Mouse (Mus musculus) brown adipose tissue, adult 24 weeks (tissue): Measurements from ENCODE around the gene Aebp2. TPM values are rescaled to one million over a fixed set of nuclear protein-coding genes. Genes with fewer than 3 reads are reported as not detected.

Experiments
- H3K27ac ChIP-seq: fragments of 200-500 bp; replicated peaks from 2 replicates; pipeline ENCODE4 v1.5.1; 2012; ENCODE audit warnings: low read depth, mild to moderate bottlenecking, low read length
- H3K4me1 ChIP-seq: fragments of 200-500 bp; 2 replicates; pipeline ENCODE4 v1.6.1; 2012; ENCODE audit warnings: low read length, mixed read lengths; ENCODE audit not compliant: control insufficient read depth, insufficient read depth, insufficient read length
- H3K4me3 ChIP-seq: fragments of 200-500 bp; 2 replicates; pipeline ENCODE4 v1.5.1; 2012; ENCODE audit warnings: low read depth, mild to moderate bottlenecking, low read length, moderate library complexity; ENCODE audit not compliant: insufficient read depth
- polyA plus RNA-seq: library from polyadenylated mRNA; stranded (reverse); fragments of >200 nt; gene quantifications from 2 replicates; pipeline ENCODE4 v1.2.4, GENCODE M21; 2012; ENCODE audit not compliant: missing spikeins, insufficient read depth, insufficient read length

Gene Aebp2
- polyA plus RNA-seq, 1 experiment, result 25.4 TPM

DNA sequence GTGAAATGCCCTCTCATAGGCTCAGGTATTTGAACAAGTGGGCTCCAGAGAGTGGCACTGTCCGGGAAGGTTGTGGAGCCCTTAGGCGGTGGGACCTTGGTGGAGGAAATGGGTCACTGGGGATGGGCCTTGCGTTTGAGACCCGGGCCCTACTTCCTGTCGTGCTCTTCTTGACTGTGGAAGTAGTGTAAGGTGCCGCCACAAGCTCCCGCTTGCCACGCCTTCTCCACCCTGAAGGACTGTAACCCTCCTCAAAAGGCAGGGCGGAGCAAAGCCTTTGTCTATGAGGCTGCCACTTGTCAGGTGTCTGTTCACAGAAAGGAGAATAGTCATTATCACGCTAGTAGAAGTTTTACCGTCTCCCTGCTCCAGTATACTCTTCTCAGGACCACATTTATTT, 61.9 kb downstream of the Aebp2 start:
- no peak overlapping the region for H3K27ac ChIP-seq

DNA sequence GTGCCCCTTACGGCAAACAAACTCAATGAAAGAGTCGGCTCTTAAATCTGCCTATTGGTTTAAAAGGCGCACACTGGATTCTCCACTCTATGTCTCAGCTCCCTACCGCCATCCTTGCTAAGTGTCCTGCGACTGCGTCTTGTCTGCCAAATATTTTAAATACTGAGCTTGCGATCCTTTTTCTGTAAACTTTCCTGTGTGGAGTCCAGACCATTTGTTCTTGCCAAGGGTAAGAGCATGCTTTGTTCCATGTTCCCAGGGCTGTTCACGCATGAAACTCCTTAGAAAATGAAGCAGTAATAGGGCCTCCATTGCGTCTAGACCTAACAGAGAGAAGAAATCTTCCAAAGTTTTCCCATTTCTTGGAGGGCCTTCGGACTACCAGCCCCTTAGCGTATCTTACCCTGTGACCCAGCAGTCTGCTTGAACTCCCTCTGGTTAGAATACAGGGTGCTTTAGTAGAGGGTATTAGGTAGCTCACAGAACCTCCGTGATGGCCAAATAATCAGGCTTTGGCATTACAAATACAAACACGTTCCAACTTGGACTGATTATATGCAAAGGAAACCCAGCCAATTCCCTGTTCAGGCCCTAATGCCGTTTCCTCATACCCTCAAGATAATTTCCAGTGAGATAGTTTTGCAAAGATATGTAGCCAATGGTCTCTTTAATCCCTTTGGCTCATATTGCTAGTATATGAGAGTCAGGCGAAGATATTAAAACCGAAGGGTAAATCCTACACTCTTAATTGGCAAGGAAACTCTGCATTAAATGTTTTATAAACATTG, 67.3 kb downstream of the Aebp2 start:
- Histone ChIP-seq H3K27ac (no peak overlapping the region), H3K4me1 (no peaks in the 10 kb centered on the region), H3K4me3 (no peak overlapping the region)

More for the DNA sequence above, 61.9 kb downstream of the Aebp2 start:
- Histone ChIP-seq H3K4me3 (no peak overlapping the region), H3K4me1 (no peaks in the 10 kb centered on the region)

GRCm38 (mm10) chr6:140692160-140692559, 69.7 kb downstream of the Aebp2 start:
- no peaks in the 10 kb centered on the region for H3K4me1 ChIP-seq
- H3K4me3 ChIP-seq, result no peak overlapping the region

GRCm38 (mm10) chr6:140696192-140696879, 73.9 kb downstream of the Aebp2 start:
- Histone ChIP-seq H3K4me1 (no peaks in the 10 kb centered on the region), H3K4me3 (no peak overlapping the region), H3K27ac (no peak overlapping the region)

More at GRCm38 (mm10) chr6:140692160-140692559, 69.7 kb downstream of the Aebp2 start:
- H3K27ac ChIP-seq, result no peak overlapping the region

- no peak overlapping the region for H3K27ac ChIP-seq
- H3K4me3 ChIP-seq, result no peak overlapping the region
- H3K4me1 ChIP-seq, result no peaks in the 10 kb centered on the region
Measured at GRCm38 (mm10) chr6:140697994-140698393, 75.5 kb downstream of the Aebp2 start.

DNA sequence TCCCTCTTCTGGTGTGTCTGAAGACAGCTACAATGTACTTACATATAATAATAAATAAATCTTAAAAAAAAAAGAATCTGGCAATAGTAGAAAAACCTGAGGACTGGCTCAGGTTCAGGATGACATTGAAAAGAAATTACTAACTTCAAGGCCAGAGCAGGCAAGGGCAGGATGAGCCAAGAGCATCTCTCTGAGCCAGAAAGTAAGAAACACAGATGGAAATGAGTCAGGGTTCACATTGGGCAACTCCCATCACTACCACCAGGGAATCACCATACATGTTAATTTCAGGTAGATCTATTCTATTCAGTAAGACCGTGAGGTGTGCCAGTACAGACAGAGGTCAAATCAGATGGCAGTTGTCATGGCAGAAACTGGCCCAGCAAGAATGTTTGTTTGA, 76.1 kb downstream of the Aebp2 start:
- Histone ChIP-seq H3K4me1 (no peaks in the 10 kb centered on the region), H3K27ac (no peak overlapping the region), H3K4me3 (no peak overlapping the region)

- Histone ChIP-seq H3K4me1 (no peaks in the 10 kb centered on the region), H3K27ac (no peak overlapping the region), H3K4me3 (no peak overlapping the region)
Measured at GRCm38 (mm10) chr6:140701259-140701658, 78.8 kb downstream of the Aebp2 start.

GRCm38 (mm10) chr6:140705132-140705531, 82.7 kb downstream of the Aebp2 start:
- peaks cover 4% of the 10 kb centered on the region; the same call in 1 of the 2 replicates for H3K4me1 ChIP-seq
- no peak overlapping the region for H3K27ac ChIP-seq
- H3K4me3 ChIP-seq, result no peak overlapping the region

DNA sequence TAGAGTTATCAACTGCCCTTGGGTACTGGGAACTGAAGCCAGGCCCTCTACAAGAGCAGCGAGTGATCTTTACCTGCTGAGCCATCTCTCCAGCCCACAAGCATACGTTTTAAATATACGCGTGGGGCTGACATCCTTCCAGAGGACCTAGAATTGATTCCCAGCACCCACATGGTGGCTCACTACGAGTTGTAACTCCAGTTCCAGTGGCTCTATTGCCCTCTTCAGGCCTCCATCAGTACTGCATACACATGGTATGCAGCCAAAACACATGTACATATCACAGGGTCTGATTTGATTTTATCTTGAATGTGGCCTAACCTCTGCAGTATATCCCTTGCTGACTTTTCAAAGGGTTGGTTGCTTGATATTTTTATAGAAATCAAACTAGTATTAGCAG, 83.6 kb downstream of the Aebp2 start:
- H3K4me1 ChIP-seq, result peaks cover 4% of the 10 kb centered on the region; the same call in 1 of the 2 replicates
- H3K4me3 ChIP-seq, result no peak overlapping the region

DNA sequence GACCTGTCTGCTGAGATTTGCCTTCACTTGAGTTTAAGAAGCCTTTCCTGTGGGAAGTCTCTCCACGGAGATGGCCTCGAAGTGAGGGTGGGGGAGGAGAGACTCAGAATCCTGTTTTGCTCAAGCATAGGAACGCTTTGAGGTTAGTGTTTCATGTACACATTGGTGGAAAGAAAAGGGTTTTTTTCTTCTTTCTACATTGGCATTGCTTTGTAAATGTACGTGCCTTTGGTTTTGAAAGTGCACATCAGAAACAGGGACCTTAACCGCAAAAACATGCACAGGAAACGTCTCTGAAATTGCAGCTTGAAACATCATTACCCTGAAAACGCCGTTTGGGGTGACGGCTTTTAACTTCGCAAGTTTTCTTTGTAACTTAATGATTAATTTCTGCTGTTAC, 85.6 kb downstream of the Aebp2 start:
- H3K27ac ChIP-seq, result no peak overlapping the region
- peaks cover 4% of the 10 kb centered on the region; the same call in 1 of the 2 replicates for H3K4me1 ChIP-seq
- H3K4me3 ChIP-seq, result no peak overlapping the region

More for the DNA sequence above, 83.6 kb downstream of the Aebp2 start:
- H3K27ac ChIP-seq, result no peak overlapping the region

GRCm38 (mm10) chr6:140709415-140710107, 87.1 kb downstream of the Aebp2 start:
- H3K4me3 ChIP-seq, result no peak overlapping the region
- H3K27ac ChIP-seq, result no peak overlapping the region
- H3K4me1 ChIP-seq, result peaks cover 4% of the 10 kb centered on the region; the same call in 1 of the 2 replicates

DNA sequence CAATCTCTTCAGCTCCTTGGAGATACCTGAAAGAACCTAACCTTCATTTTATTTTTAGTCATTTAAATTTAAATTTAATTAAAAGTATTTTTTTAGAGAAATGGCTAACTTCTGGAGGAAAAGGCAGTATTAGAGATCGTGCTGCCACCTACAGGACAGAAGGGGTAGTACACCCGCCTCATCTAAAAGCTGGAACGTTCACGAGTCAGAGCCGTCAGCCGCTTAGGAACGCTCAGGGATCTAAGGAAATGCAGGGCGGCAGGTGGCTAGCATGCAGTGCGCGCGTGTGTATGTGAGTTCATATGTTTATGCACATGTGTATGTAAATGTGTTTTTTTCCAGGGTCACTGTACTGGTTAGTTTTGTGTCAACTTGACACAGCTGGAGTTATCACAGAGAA, 90.3 kb downstream of the Aebp2 start:
- Histone ChIP-seq H3K4me1 (no peaks in the 10 kb centered on the region; the same call in 1 of the 2 replicates), H3K27ac (no peak overlapping the region), H3K4me3 (no peak overlapping the region)

GRCm38 (mm10) chr6:140714905-140715365, 92.5 kb downstream of the Aebp2 start:
- no peak overlapping the region for H3K27ac ChIP-seq
- H3K4me3 ChIP-seq, result no peak overlapping the region

DNA sequence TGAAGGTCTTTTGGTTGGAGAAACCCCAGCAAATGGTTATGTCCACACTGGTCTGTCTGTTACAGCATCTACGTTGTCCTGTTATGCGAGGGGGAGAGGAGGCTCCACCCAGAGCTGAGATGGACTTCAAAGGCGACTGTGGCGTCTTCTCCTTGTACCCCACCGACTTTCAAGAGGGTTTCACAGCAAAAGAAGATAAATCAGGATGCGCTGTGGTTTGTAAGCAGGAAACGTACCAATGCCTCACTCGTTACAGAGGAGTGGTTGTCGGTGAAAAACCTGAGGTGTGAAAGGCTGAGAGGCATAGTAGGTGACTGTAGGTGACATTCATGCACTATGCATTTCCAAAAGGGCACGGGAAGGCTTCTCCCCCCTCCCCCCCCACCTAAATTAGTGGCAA, 99.6 kb downstream of the Aebp2 start:
- Histone ChIP-seq H3K27ac (no peak overlapping the region), H3K4me1 (no peaks in the 10 kb centered on the region), H3K4me3 (no peak overlapping the region)

More at GRCm38 (mm10) chr6:140714905-140715365, 92.5 kb downstream of the Aebp2 start:
- H3K4me1 ChIP-seq, result no peaks in the 10 kb centered on the region
